Mouse (Mus musculus) forebrain, embryonic 14.5 days (tissue): Measurements from ENCODE around the gene BC016579. TPM values are rescaled to one million over a fixed set of nuclear protein-coding genes. Genes with fewer than 3 reads are reported as not detected.

Experiments
- ATAC-seq: fragments of 200-750 bp; cut with Nextera tagmentation; 2 replicates; pipeline ENCODE4 v1.8.0; 2017; ENCODE audit warnings: mild to moderate bottlenecking, moderate library complexity
- DNase-seq: peaks from one replicate; pipeline ENCODE4 v3.0.0-alpha.2; 2015; ENCODE audit warnings: low spot score
- H3K27ac ChIP-seq: fragments of 300-500 bp; sonication (generic); 2 replicates; pipeline ENCODE4 v1.5.1; 2014; ENCODE audit warnings: low read depth, mild to moderate bottlenecking, control low read depth, low read length, moderate library complexity
- H3K27me3 ChIP-seq: fragments of 300-500 bp; sonication (generic); replicated peaks from 2 replicates; pipeline ENCODE4 v1.6.1; 2014; ENCODE audit warnings: low read length, control low read depth, mixed read lengths; ENCODE audit not compliant: control insufficient read depth, insufficient read depth
- H3K36me3 ChIP-seq: fragments of 300-500 bp; sonication (generic); 2 replicates; pipeline ENCODE4 v1.6.1; 2014; ENCODE audit warnings: low read length, control low read depth; ENCODE audit not compliant: control insufficient read depth, insufficient read depth
- H3K4me1 ChIP-seq: fragments of 300-500 bp; sonication (generic); 2 replicates; pipeline ENCODE4 v1.6.1; 2014; ENCODE audit warnings: antibody characterized with exemption, low read length, control low read depth; ENCODE audit not compliant: control insufficient read depth, insufficient read depth
- H3K4me2 ChIP-seq: fragments of 300-500 bp; sonication (generic); 2 replicates; pipeline ENCODE4 v1.6.1; 2014; ENCODE audit warnings: mild to moderate bottlenecking, control low read depth, low read length
- H3K4me3 ChIP-seq: fragments of 300-500 bp; sonication (generic); 2 replicates; pipeline ENCODE4 v1.5.1; 2014; ENCODE audit warnings: low read depth, low read length, control low read depth
- H3K9ac ChIP-seq: fragments of 300-500 bp; sonication (generic); 2 replicates; pipeline ENCODE4 v1.6.1; 2014; ENCODE audit warnings: mild to moderate bottlenecking, low read length, control low read depth, moderate library complexity
- H3K9me3 ChIP-seq: fragments of 300-500 bp; sonication (generic); replicated peaks from 2 replicates; pipeline ENCODE4 v1.6.1; 2016; ENCODE audit warnings: low read length, control low read depth, mixed read lengths; ENCODE audit not compliant: control insufficient read depth
- WGBS: fragments of 180-500 bp; shearing (Covaris S2); extraction: QIAGEN DNeasy Blood & Tissue Kit; methylation state at CpG from one replicate; pipeline ENCODE4 v1.1.7; 2014; 5-methylcytosine and 5-hydroxymethylcytosine counted together
- polyA plus RNA-seq: library from polyadenylated mRNA; unstranded; fragments of >200 nt; fragmentation: Nextera tagmentation; extraction: Ambion mirVana; gene quantifications from 2 replicates; pipeline ENCODE4 v1.2.1, GENCODE M21; 2014

The BC016579 gene
- polyA plus RNA-seq, 1 experiment from 2014 or later: not detected

DNA sequence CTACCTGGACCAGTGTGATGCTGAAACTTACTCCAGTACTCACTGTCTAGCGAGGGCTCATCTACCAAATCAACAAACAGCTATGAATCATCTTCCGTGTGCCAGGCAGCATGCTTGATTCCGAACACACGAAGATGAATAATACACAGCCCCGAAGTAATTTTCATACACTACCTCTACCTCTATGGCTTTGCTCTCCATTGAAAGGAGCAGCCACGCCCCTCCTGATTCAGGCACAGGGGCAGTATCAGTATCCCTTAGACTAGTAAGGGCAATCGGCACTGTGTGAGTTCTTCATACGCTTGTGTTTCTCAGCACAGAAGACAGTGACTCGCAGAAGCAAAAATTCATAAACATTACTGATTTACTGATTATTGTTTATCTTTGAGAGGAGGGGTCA, 597 bp upstream of the BC016579 start:
- Histone ChIP-seq H3K9ac (no peak overlapping the region), H3K27ac (no peak overlapping the region), H3K4me2 (no peak overlapping the region), H3K4me1 (no peaks in the 10 kb centered on the region; the same call in 1 of the 2 replicates), H3K36me3 (no peaks in the 10 kb centered on the region), H3K27me3 (peaks cover 6% of the 10 kb centered on the region; the same call in 1 of the 2 replicates), H3K9me3 (no peaks in the 10 kb centered on the region), H3K4me3 (no peak overlapping the region)
- WGBS: 59% methylated on average over 9 of the region's 9 CpGs
- no peak for DNase-seq
- ATAC-seq: no peak

DNA sequence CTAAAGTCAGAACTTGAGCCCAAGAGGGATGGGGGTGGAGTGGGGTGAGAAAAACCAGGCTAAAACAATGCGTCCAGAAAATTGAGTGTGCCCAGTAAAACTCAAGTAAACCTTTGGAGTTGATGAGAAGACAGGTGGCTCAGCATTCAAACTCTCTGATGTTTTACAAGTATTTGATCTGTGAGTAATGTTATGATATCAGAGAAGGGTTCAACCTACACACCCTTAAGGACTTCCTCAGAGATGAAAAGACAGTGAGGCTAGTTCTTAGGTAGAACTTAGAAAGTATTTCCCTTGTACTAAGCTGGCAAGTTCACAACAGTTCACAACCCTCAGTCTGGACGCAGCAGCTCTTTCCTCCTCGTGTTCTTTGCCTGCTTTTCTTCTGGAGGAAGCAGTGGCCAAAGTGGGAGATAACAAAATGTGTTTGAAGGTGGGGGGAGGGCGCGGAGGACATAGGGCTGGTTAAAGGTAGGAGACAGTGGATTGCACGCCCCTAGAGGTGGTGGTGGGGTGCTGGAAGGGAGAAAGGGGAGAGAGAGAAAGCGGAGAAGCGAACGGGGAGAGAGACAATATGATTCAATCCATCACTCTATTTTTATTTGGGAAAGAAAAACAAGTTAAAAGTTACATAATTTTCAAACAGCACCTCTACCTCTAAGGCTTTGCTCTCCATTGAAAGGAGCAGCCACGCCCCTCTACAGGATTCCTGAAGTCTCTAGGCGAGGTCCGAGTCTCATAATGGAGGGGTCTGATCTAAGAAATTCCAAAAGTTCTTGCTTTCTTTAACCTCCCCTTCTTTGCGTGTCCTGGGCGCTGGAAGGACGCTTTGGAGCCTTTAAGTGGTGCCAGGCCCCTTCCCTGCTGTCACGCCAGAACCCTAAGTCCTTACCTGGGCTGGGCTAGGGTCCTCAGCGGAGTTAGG, 597 bp downstream of the BC016579 start:
- Histone ChIP-seq H3K9ac (no peak overlapping the region), H3K36me3 (no peaks in the 10 kb centered on the region), H3K4me3 (peak overlapping the region; percentile 19), H3K27ac (no peak overlapping the region), H3K9me3 (no peaks in the 10 kb centered on the region), H3K27me3 (peaks cover 6% of the 10 kb centered on the region; the same call in 1 of the 2 replicates), H3K4me2 (peak overlapping the region; percentile 46), H3K4me1 (no peaks in the 10 kb centered on the region; the same call in 1 of the 2 replicates)
- WGBS: 12% methylated on average over 17 of the region's 17 CpGs
- no peak for ATAC-seq
- DNase-seq: no peak

DNA sequence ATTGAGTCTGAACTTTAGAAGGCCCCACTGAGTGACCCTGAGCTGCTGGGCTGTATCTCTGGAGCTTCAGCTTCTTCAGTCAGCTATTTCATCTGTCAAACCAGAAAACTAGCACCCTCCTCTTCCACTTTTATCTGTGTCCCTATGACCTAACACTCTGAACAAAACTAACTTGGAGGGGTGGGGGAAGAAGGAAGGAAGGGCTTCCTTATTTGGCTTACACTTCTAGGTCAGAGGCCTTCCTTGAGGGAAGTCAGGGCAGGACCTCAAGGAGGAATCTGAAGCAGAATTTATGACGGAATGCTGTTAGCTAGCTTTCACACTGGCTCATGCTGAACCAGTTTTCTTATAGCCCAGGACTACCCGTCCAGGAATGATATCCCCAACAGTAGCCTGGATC, 2.4 kb downstream of the BC016579 start:
- H3K9me3 ChIP-seq: no peaks in the 10 kb centered on the region

DNA sequence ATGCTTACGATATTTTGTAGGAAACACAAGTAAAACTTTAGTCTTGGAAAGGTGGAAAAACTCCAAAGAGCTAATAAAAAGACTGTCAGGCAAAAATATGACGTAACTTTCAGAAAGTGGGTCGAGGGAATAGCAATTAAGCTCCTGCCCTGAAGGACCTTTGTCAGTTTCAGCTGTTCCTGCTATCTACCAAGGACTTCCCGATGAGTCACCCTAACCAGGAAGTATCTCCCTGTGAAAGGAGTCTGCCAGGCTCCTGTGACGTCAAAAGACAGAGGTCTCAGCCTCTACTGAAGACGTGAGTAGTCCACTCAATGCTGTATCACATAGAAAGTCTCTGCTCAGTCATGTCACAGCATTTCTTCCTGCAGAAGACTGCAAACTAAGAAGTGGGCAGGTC, 9.5 kb downstream of the BC016579 start:
- Histone ChIP-seq H3K9ac (no peak overlapping the region), H3K9me3 (no peaks in the 10 kb centered on the region), H3K4me1 (no peaks in the 10 kb centered on the region), H3K4me2 (no peak overlapping the region), H3K36me3 (no peaks in the 10 kb centered on the region), H3K27ac (no peak overlapping the region), H3K27me3 (no peaks in the 10 kb centered on the region), H3K4me3 (no peak overlapping the region)
- WGBS: 82% methylated on average over 6 of the region's 6 CpGs
- ATAC-seq: no peak
- no peak for DNase-seq

More for the DNA sequence above, 2.4 kb downstream of the BC016579 start:
- H3K27me3 ChIP-seq: peaks cover 6% of the 10 kb centered on the region; the same call in 1 of the 2 replicates
- ATAC-seq (no peak), DNase-seq (no peak)
- no peak overlapping the region for H3K4me3 ChIP-seq
- no peak overlapping the region for H3K9ac ChIP-seq
- WGBS: 87% methylated on average over 2 of the region's 2 CpGs
- no peak overlapping the region for H3K27ac ChIP-seq
- H3K4me1 ChIP-seq: no peaks in the 10 kb centered on the region; the same call in 1 of the 2 replicates
- no peak overlapping the region for H3K4me2 ChIP-seq
- H3K36me3 ChIP-seq: no peaks in the 10 kb centered on the region

DNA sequence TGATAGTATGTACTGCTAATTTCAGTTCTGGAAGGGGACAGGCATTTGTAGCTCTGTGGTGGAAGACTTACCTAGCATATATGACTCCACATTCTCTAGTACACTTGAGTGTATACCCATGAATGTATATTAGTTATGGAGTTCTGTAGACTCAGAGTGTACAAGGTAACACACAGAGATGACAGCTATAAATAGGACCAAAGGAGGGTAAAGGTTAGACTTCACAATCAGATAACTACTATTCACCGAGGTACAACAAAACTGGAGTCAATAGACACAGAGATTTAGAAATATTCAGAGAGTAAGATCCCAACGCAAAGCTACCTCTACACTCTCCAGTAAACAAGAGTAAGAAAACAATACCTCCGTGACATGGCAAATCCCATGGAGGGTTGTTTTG, 9.9 kb downstream of the BC016579 start:
- ATAC-seq (no peak), DNase-seq (no peak)
- Histone ChIP-seq H3K4me2 (no peak overlapping the region), H3K27me3 (no peaks in the 10 kb centered on the region), H3K36me3 (no peaks in the 10 kb centered on the region), H3K27ac (no peak overlapping the region), H3K9ac (no peak overlapping the region), H3K9me3 (no peaks in the 10 kb centered on the region), H3K4me1 (no peaks in the 10 kb centered on the region), H3K4me3 (no peak overlapping the region)
- WGBS: 94% methylated on average over 3 of the region's 3 CpGs

DNA sequence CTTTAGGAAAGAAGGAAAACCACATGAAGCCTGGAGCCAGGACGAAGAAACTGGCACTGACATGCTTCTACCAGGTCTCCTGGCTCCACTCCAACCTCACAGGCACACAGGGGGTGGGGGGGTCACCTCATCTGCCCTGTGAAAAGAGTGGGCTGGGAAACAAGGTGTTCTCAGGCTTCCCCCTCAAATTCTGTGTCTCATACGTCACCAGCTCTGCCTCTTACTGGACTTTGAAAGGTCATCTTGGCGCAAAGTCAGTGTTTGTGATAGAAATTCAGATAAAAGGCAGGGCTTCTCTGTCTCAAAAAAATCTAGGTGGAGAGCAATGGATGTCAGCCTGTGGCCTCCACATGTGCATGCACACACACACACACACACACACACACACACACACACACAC, 12.6 kb downstream of the BC016579 start:
- H3K9ac ChIP-seq: no peak overlapping the region
- no peak overlapping the region for H3K4me3 ChIP-seq
- no peaks in the 10 kb centered on the region for H3K9me3 ChIP-seq
- 69% methylated on average over 3 of the region's 3 CpGs for WGBS
- H3K27ac ChIP-seq: no peak overlapping the region
- no peaks in the 10 kb centered on the region for H3K27me3 ChIP-seq
- ATAC-seq: no peak
- no peaks in the 10 kb centered on the region for H3K4me1 ChIP-seq
- DNase-seq: no peak
- H3K4me2 ChIP-seq: no peak overlapping the region
- no peaks in the 10 kb centered on the region for H3K36me3 ChIP-seq

DNA sequence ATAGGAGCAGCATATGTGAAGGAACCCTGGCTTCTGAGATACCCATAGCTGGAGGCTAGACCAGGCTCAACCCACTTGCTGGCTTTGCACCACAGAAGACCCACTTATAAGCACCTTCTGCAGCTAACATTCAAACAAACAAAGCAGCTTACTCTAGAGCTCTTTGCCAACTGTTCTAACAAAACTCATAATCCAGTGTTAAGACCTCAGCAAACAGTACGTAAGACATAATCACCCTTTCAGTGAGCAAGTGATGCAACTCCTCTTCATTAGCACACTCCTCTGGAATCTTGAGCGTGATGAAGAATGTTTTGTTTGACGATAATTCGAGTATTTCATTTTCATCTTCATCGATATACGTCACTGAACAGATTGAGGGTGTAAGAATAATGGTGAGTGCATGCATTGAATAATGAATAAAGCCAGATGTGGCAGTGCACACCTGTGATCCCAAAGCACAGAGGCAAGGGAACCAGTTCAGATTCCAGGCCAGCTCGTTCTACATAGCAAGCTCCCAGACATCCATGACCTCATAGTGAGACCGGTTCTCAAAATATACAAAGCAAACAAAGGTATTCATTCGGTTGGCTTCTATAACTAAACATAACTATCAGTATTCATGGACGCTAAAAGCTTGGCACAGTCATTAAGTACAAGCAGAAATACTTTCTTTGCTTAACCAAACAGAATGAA, 13.7 kb downstream of the BC016579 start:
- Histone ChIP-seq H3K27me3 (no peaks in the 10 kb centered on the region), H3K36me3 (no peaks in the 10 kb centered on the region), H3K4me3 (no peak overlapping the region), H3K4me2 (no peak overlapping the region), H3K4me1 (no peaks in the 10 kb centered on the region), H3K27ac (no peak overlapping the region), H3K9me3 (no peaks in the 10 kb centered on the region), H3K9ac (no peak overlapping the region)
- WGBS: 86% methylated on average over 10 of the region's 10 CpGs
- ATAC-seq (no peak), DNase-seq (no peak)

DNA sequence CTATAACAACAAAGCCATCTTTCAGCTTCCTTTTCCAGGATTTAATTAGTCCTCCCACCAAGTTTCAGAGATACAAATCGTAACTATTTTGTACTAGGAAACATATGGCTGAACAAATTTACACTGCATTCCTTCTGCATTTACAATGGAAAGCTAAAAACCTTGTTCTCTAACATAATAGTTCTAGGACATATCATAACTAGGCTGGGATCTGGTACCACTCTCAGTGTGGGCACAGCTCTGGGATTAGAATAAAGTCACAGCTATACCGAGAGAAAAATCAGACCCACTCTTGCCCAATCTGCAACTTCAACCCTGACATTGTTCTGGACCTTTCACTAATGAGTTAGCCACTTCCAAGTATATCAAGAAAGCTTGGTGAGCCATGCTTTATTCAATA, 18.0 kb downstream of the BC016579 start:
- WGBS: 82% methylated on average over 2 of the region's 2 CpGs
- no peak for ATAC-seq

DNA sequence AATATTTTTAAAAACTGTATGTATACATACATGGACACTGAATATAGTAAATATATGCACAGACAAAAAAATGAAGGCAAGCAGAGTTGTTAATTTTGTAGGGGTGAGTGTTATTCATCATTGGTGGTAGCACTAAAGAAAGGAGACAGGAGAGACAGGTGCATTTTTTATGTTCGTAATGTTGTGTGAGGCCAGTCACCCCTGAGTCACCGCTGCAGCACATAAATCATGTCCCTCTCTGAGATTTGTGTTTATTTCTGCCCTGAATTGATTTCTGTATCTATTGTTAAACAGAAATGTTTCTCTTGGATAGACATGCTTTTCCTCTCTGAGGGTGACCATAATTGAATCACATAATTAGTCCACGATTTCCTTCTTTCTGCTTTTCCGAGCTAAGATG, 21.4 kb downstream of the BC016579 start:
- H3K27me3 ChIP-seq: no peaks in the 10 kb centered on the region
- WGBS: 89% methylated on average over 4 of the region's 4 CpGs
- no peak for ATAC-seq

More for the DNA sequence above, 18.0 kb downstream of the BC016579 start:
- Histone ChIP-seq H3K4me2 (no peak overlapping the region), H3K36me3 (no peaks in the 10 kb centered on the region), H3K4me3 (no peak overlapping the region), H3K9ac (no peak overlapping the region), H3K9me3 (no peaks in the 10 kb centered on the region), H3K27me3 (no peaks in the 10 kb centered on the region), H3K27ac (no peak overlapping the region), H3K4me1 (no peaks in the 10 kb centered on the region)
- DNase-seq: no peak

More for the DNA sequence above, 21.4 kb downstream of the BC016579 start:
- Histone ChIP-seq H3K4me2 (no peak overlapping the region), H3K9me3 (no peaks in the 10 kb centered on the region), H3K9ac (no peak overlapping the region), H3K4me1 (no peaks in the 10 kb centered on the region), H3K36me3 (no peaks in the 10 kb centered on the region), H3K4me3 (no peak overlapping the region), H3K27ac (no peak overlapping the region)
- DNase-seq: no peak
